Mouse (Mus musculus): ENCODE results near the gene Steap2. TPM values are rescaled to one million over a fixed set of nuclear protein-coding genes. Genes with fewer than 3 reads are reported as not detected.

The Steap2 gene
- total and polyA plus RNA-seq, 3 experiments: not detected

- Histone ChIP-seq H3K4me3 (ENCODE audit: control insufficient read depth in 1 of 2, insufficient read depth in 1 of 2, low read depth in 2 of 2, low read length in 2 of 2) (no peak overlapping the region), H3K27ac (ENCODE audit: control insufficient read depth, low read depth, low read length) (no peak overlapping the region), H3K9ac (ENCODE audit: control insufficient read depth, low read depth, low read length, poor library complexity, severe bottlenecking) (no peak overlapping the region), H3K27me3 (ENCODE audit: control insufficient read depth in 1 of 2, insufficient read depth in 2 of 2, low read length in 2 of 2) (no peaks in the 10 kb centered on the region), H3K79me2 (ENCODE audit: control insufficient read depth, insufficient read depth, low read length, poor library complexity) (no peaks in the 10 kb centered on the region), H3K36me3 (ENCODE audit: control insufficient read depth in 1 of 2, insufficient read depth in 2 of 2, low read length in 2 of 2) (no peaks in the 10 kb centered on the region), H3K9me3 (replicated peaks; ENCODE audit: insufficient read depth, low read length) (no peaks in the 10 kb centered on the region), H3K4me1 (ENCODE audit: control insufficient read depth in 1 of 2, insufficient read depth in 2 of 2, low read length in 2 of 2) (no peaks in the 10 kb centered on the region)
- no peak for DNase-seq (ENCODE audit: low read depth, low spot score)
- no peak for TF ChIP-seq ZC3H11A (IDR thresholded peaks at IDR 0.05; ENCODE audit: low read depth, low read length)
- no peak for TF ChIP-seq ZNF384 (IDR thresholded peaks at IDR 0.05; ENCODE audit: low read depth, low read length)
- TF ChIP-seq MAX (IDR thresholded peaks at IDR 0.05; ENCODE audit: low read length): no peak
- TF ChIP-seq GABPA (IDR thresholded peaks at IDR 0.05; ENCODE audit: low read depth, low read length): no peak
- TF ChIP-seq ELF1 (IDR thresholded peaks at IDR 0.05; ENCODE audit: low read depth, low read length): no peak
- TF ChIP-seq SMC3 (IDR thresholded peaks at IDR 0.05; ENCODE audit: low read depth, low read length): no peak
- no peak for TF ChIP-seq TCF12 (IDR thresholded peaks at IDR 0.05; ENCODE audit: low read depth, low read length)
- TF ChIP-seq RAD21 (IDR thresholded peaks at IDR 0.05; ENCODE audit: low read depth, low read length): no peak
- TF ChIP-seq KAT2A (conservative IDR thresholded peaks at IDR 0.05; ENCODE audit: low read depth, low read length): no peak
- no peak for TF ChIP-seq UBTF (IDR thresholded peaks at IDR 0.05; ENCODE audit: borderline replicate concordance, insufficient read depth, low read depth, low read length)
- no peak for TF ChIP-seq GATA1 (IDR thresholded peaks at IDR 0.05; ENCODE audit: low read depth, low read length)
- TF ChIP-seq CHD1 (IDR thresholded peaks at IDR 0.05; ENCODE audit: low read depth, low read length): no peak
- no peak for TF ChIP-seq MAZ (IDR thresholded peaks at IDR 0.05; ENCODE audit: low read depth, low read length)
- TF ChIP-seq CHD2 (IDR thresholded peaks at IDR 0.05; ENCODE audit: low read length): no peak
These were observed 2.1 kb downstream of the Steap2 start for GRCm38 (mm10) chr5:5692167-5692738.

- TF ChIP-seq GABPA (IDR thresholded peaks at IDR 0.05; ENCODE audit: low read depth, low read length): no peak
- TF ChIP-seq HCFC1 (IDR thresholded peaks at IDR 0.05; ENCODE audit: low read depth, low read length): no peak
- TF ChIP-seq MEF2A (IDR thresholded peaks at IDR 0.05; ENCODE audit: extremely low read depth, insufficient replicate concordance, low read depth, low read length, poor library complexity, severe bottlenecking): no peak
- no peak for TF ChIP-seq ZC3H11A (IDR thresholded peaks at IDR 0.05; ENCODE audit: low read depth, low read length)
- no peak for TF ChIP-seq RCOR1 (IDR thresholded peaks at IDR 0.05; ENCODE audit: low read depth, low read length)
- no peak for TF ChIP-seq CTCF (IDR thresholded peaks at IDR 0.05 in 2 of 3, conservative IDR thresholded peaks at IDR 0.05 in 1 of 3; ENCODE audit: control insufficient read depth in 1 of 3, insufficient read depth in 1 of 3, low read depth in 2 of 3, low read length in 3 of 3, poor library complexity in 1 of 3, severe bottlenecking in 1 of 3)
- TF ChIP-seq JUND (IDR thresholded peaks at IDR 0.05; ENCODE audit: low read depth, low read length): no peak
These were observed 5.3 kb downstream of the Steap2 start for GRCm38 (mm10) chr5:5688945-5689540.

More at GRCm38 (mm10) chr5:5688945-5689540, 5.3 kb downstream of the Steap2 start:
- H3K4me1 ChIP-seq (ENCODE audit: control insufficient read depth in 1 of 2, insufficient read depth in 2 of 2, low read length in 2 of 2): no peaks in the 10 kb centered on the region
- no peaks in the 10 kb centered on the region for H3K36me3 ChIP-seq (ENCODE audit: control insufficient read depth in 1 of 2, insufficient read depth in 2 of 2, low read length in 2 of 2)
- H3K9me3 ChIP-seq (replicated peaks; ENCODE audit: insufficient read depth, low read length): no peaks in the 10 kb centered on the region
- DNase-seq (ENCODE audit: low read depth, low spot score): no peak
- H3K9ac ChIP-seq (ENCODE audit: control insufficient read depth, low read depth, low read length, poor library complexity, severe bottlenecking): no peak overlapping the region
- H3K79me2 ChIP-seq (ENCODE audit: control insufficient read depth, insufficient read depth, low read length, poor library complexity): no peaks in the 10 kb centered on the region
- H3K27ac ChIP-seq (ENCODE audit: control insufficient read depth, low read depth, low read length): no peak overlapping the region
- H3K4me3 ChIP-seq (ENCODE audit: control insufficient read depth in 1 of 2, insufficient read depth in 1 of 2, low read depth in 2 of 2, low read length in 2 of 2): no peak overlapping the region
- H3K27me3 ChIP-seq (ENCODE audit: control insufficient read depth in 1 of 2, insufficient read depth in 2 of 2, low read length in 2 of 2): no peaks in the 10 kb centered on the region

Data from MEL (cell line).